Mouse (Mus musculus): ENCODE data around the gene Hoxd10. TPM values are rescaled to one million over a fixed set of nuclear protein-coding genes. Genes with fewer than 3 reads are reported as not detected.

Gene Hoxd10
- polyA plus RNA-seq, 1 experiment from 2014 or later = not detected

DNA sequence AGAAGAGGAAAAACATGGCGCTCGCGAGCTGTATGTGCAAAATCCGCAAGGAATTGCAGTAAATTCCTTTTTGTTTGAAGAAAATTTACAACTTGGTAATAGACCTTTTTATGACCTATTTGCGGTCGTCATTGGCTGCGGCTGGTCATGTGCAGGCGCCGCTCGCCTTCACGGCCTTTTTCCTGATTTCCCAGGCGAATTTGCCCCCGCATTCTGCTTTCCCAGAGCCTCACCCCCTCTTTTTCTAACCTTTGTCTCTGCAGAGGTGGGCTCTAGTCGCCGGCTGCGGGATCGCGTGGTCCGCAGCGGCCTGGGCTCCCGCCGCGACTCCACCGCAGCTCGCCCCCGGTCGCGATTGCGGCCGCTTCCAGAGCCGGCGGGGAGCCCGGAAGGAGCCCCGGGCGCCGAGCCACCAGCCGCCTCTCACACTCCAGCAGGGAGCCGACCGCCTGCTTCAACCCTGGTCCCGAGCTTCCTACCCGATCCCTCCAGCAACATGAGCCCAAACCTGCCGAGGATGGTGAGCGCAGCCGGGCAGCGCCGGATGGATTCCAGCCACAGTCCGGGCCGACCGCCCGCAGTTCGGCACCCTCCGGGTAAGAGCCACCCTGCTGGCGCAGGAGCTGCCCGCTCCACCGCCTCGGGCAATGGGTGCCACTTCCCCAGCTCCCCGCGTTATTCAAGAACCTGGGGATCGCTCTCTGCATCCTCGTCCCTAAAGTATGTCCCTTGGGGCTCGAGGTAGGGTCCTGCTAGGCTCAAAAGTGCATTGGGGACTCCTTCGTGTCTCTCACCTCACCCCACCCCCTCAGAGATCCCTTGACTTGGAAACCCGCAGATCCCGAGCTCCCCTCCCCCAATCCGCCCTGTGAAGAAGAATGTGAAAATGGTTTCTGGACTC is 20.2 kb downstream of the Hoxd10 start, which contains the start of the genes Hoxd3 and Hoxd4:
TSS of gene Hoxd3 (plus strand) at position 207 of the 901 bp plus-strand sequence.
TSS of gene Hoxd4 (plus strand) at position 209 of the 901 bp plus-strand sequence.
- Histone ChIP-seq H3K9me3 (ENCODE audit: control insufficient read depth, low read length) (no peaks in the 10 kb centered on the region), H3K27ac (ENCODE audit: low read depth, low read length) (peak within 1 kb of the TSS; percentile 41), H3K4me2 (ENCODE audit: low read length) (peak within 1 kb of the TSS; percentile 38), H3K4me3 (ENCODE audit: low read length) (peak within 1 kb of the TSS; percentile 36), H3K27me3 (replicated peaks; ENCODE audit: control insufficient read depth, insufficient read depth, low read length) (peaks cover 63% of the 10 kb centered on the region), H3K36me3 (ENCODE audit: control insufficient read depth, insufficient read depth, low read length) (no peaks in the 10 kb centered on the region), H3K9ac (ENCODE audit: low read depth, low read length) (peak within 1 kb of the TSS; percentile 42), H3K4me1 (ENCODE audit: control insufficient read depth, insufficient read depth, low read depth, low read length) (peaks cover 7% of the 10 kb centered on the region; the same call in 1 of the 2 replicates)
- ATAC-seq = 0 out of 2 replicates have a peak, but pooled peaks have one; percentile 25
- under 1% methylated on average over 64 of the region's 65 CpGs for WGBS

DNA sequence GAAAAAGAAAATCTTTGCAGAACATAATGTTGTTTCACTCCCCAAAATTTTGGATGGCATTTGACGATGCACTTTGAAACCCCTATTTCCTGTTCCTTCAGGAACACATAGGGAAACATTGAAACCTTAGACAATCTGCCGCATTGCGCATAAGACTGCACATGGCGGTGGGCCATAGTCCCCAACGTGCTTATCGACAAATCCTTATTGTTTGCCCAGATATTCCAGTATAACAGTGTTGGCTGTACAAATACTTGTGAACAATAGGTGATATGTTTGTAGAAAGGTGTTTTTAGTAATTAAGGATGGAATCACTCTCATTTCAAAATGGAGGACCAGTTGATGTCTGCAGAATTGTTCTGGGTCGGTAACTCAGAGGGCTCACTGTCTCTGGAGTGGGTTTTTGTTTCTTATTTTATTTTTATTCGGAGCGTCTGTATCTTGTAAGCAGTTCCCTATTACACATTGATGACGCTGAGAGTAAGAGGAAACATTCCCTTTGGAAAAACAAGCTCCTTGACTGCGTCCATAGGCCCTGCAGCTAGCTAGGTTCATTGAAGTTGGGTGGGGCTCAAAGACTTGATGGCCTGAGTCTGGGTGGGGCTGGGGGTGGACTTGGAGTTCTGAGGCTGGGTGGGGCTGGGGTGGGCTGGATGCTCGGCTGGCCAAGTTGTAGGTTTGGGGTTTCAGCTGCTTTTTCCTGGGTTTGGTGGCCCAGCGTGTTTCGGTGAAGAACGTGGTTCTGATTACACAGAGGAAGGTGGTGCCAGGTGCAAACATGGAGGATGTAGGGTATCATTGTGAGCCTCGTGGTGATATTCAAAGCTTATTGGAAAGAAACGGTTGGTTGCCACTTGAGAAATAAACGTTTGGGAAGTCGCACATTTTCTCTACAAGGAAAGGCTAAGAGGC is 21.8 kb downstream of the Hoxd10 start:
- no peaks in the 10 kb centered on the region for H3K9me3 ChIP-seq (ENCODE audit: control insufficient read depth, low read length)
- WGBS = 7% methylated on average over 19 of the region's 19 CpGs
- no peak overlapping the region for H3K9ac ChIP-seq (ENCODE audit: low read depth, low read length)
- H3K27me3 ChIP-seq (replicated peaks; ENCODE audit: control insufficient read depth, insufficient read depth, low read length) = peaks cover 60% of the 10 kb centered on the region
- no peaks in the 10 kb centered on the region for H3K36me3 ChIP-seq (ENCODE audit: control insufficient read depth, insufficient read depth, low read length)
- H3K4me2 ChIP-seq (ENCODE audit: low read length) = no peak overlapping the region
- ATAC-seq = no peak
- no peak overlapping the region for H3K27ac ChIP-seq (ENCODE audit: low read depth, low read length)
- peaks cover 7% of the 10 kb centered on the region; the same call in 1 of the 2 replicates for H3K4me1 ChIP-seq (ENCODE audit: control insufficient read depth, insufficient read depth, low read depth, low read length)
- peak overlapping the region; percentile 16 for H3K4me3 ChIP-seq (ENCODE audit: low read length)

DNA sequence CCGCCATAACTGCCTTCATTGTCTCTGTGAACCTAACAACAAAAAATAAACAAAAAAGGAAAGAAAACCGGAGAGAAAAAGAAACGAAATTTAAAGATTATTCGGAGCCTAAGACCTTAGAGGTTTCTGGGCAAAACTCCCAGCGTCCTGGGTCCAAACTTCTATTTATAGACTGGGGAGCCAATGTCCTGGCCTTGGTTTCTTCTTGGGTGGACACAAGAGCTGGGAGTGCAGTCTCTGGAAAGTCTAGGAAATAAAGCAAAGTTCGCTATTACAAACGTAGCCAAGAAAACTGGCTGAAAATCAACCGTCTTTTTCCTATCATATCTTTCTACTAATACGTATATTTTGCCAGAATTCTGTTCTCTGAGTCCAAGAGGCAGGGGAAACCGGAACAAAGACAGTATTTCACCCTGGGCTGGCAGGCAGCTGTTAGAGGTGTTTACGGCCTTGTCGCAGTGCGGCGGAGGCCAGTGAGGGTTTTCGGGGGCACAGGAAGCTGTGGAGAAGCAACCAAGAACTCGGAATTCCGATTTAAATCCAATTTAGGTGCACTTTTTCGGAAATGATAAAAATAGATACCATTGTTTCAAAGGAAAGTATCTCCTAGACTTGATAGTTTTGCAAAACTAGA is 22.5 kb downstream of the Hoxd10 start:
- Histone ChIP-seq H3K36me3 (ENCODE audit: control insufficient read depth, insufficient read depth, low read length) (no peaks in the 10 kb centered on the region), H3K9ac (ENCODE audit: low read depth, low read length) (no peak overlapping the region), H3K27ac (ENCODE audit: low read depth, low read length) (no peak overlapping the region), H3K9me3 (ENCODE audit: control insufficient read depth, low read length) (no peaks in the 10 kb centered on the region), H3K4me1 (ENCODE audit: control insufficient read depth, insufficient read depth, low read depth, low read length) (peaks cover 7% of the 10 kb centered on the region; the same call in 1 of the 2 replicates), H3K27me3 (replicated peaks; ENCODE audit: control insufficient read depth, insufficient read depth, low read length) (peaks cover 58% of the 10 kb centered on the region), H3K4me2 (ENCODE audit: low read length) (no peak overlapping the region), H3K4me3 (ENCODE audit: low read length) (peak overlapping the region; percentile 16)
- no peak for ATAC-seq
- WGBS = 5% methylated on average over 18 of the region's 18 CpGs

DNA sequence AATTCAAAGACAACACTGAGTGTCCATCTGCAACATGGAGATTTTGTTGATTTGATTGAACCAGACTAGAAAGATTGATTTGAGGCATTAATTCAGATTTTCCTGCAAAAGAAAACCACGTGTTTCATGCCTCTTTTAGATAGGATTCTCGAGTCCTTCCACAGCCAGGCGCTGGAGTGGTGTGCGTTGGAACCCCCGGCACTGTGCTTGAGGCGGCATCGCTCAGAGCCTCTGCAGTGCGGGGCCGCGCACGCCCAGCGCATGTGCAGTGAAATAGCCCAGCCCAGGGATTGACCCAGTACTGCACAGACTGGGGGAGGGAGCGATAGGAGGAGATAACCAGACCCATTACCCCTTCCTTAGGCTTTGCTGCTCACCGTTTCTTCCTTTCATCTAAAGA is 23.2 kb downstream of the Hoxd10 start:
- no peak overlapping the region for H3K9ac ChIP-seq (ENCODE audit: low read depth, low read length)
- no peaks in the 10 kb centered on the region for H3K9me3 ChIP-seq (ENCODE audit: control insufficient read depth, low read length)
- H3K4me3 ChIP-seq (ENCODE audit: low read length) = peak overlapping the region; percentile 16
- peaks cover 7% of the 10 kb centered on the region; the same call in 1 of the 2 replicates for H3K4me1 ChIP-seq (ENCODE audit: control insufficient read depth, insufficient read depth, low read depth, low read length)
- peaks cover 60% of the 10 kb centered on the region for H3K27me3 ChIP-seq (replicated peaks; ENCODE audit: control insufficient read depth, insufficient read depth, low read length)
- no peaks in the 10 kb centered on the region for H3K36me3 ChIP-seq (ENCODE audit: control insufficient read depth, insufficient read depth, low read length)
- H3K27ac ChIP-seq (ENCODE audit: low read depth, low read length) = no peak overlapping the region
- peak; percentile 60 for ATAC-seq
- 1% methylated on average over 14 of the region's 14 CpGs for WGBS
- no peak overlapping the region for H3K4me2 ChIP-seq (ENCODE audit: low read length)

DNA sequence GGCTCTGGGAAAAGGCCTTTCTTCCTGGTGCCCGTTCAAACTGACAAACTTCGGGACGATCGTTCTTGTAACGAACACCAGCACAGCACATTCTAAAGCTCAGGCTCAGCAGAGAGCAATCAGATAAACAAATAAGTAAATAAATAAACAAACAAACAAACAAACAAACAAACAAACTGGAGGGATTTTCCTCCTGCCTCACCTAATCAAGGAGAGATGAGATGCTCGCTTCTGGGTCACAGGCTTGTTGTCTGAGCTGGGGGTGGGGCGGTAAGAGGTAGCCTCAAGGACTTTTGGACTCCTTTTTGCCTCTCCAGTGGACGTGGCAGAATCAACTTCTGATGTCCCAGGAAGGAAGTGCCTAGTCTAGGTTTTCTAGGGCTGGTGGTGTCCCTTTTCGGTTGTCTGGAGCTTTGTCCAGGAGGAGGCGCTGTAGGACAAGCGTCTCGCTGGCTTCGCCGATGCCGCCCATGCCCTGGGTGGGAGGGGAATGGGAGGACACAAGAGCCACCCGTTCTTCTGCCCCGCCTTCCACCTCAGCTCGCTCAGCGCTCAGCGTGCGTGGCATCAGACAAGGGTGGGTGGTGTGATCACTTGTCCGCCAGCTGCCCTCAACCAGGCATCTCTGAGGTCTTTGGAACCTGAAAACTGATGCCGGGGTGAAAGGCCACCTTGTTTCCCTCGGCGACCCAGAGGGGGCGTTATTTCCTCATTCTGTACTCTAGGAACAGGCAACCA is 23.9 kb downstream of the Hoxd10 start:
- Histone ChIP-seq H3K9ac (ENCODE audit: low read depth, low read length) (peak overlapping the region; percentile 42; the same call in 1 of the 2 replicates), H3K36me3 (ENCODE audit: control insufficient read depth, insufficient read depth, low read length) (no peaks in the 10 kb centered on the region), H3K27ac (ENCODE audit: low read depth, low read length) (no peak overlapping the region), H3K4me3 (ENCODE audit: low read length) (peak overlapping the region; percentile 31), H3K4me2 (ENCODE audit: low read length) (peak overlapping the region; percentile 65), H3K27me3 (replicated peaks; ENCODE audit: control insufficient read depth, insufficient read depth, low read length) (peaks cover 56% of the 10 kb centered on the region), H3K4me1 (ENCODE audit: control insufficient read depth, insufficient read depth, low read depth, low read length) (peaks cover 7% of the 10 kb centered on the region; the same call in 1 of the 2 replicates), H3K9me3 (ENCODE audit: control insufficient read depth, low read length) (no peaks in the 10 kb centered on the region)
- WGBS = 3% methylated on average over 26 of the region's 26 CpGs
- peak; percentile 78 for ATAC-seq

DNA sequence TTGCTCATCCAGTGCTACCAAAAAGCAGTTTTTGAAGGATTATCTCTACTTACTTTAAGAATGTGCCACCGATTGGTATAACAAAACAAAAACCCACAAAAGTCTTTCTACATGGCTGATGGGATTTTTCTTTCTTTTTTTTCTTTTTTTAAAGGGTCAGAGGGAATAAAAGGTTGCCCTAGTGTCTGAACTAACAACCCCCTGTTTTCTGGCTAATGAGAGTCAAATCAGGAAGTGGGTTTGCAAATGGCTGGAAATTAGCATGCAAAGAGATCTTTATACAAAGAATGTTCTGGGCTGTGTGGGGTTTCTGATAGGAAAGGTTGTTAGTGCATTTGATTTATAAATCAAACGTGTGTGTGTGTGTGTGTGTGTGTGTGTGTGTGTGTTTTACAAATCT is 28.7 kb downstream of the Hoxd10 start:
- Histone ChIP-seq H3K36me3 (ENCODE audit: control insufficient read depth, insufficient read depth, low read length) (no peaks in the 10 kb centered on the region), H3K9ac (ENCODE audit: low read depth, low read length) (no peak overlapping the region), H3K4me2 (ENCODE audit: low read length) (no peak overlapping the region), H3K27ac (ENCODE audit: low read depth, low read length) (no peak overlapping the region), H3K27me3 (replicated peaks; ENCODE audit: control insufficient read depth, insufficient read depth, low read length) (peaks cover 67% of the 10 kb centered on the region), H3K4me1 (ENCODE audit: control insufficient read depth, insufficient read depth, low read depth, low read length) (peaks cover 2% of the 10 kb centered on the region; the same call in 1 of the 2 replicates), H3K4me3 (ENCODE audit: low read length) (no peak overlapping the region), H3K9me3 (ENCODE audit: control insufficient read depth, low read length) (no peaks in the 10 kb centered on the region)
- WGBS = 18% methylated on average over 2 of the region's 2 CpGs
- ATAC-seq = no peak

DNA sequence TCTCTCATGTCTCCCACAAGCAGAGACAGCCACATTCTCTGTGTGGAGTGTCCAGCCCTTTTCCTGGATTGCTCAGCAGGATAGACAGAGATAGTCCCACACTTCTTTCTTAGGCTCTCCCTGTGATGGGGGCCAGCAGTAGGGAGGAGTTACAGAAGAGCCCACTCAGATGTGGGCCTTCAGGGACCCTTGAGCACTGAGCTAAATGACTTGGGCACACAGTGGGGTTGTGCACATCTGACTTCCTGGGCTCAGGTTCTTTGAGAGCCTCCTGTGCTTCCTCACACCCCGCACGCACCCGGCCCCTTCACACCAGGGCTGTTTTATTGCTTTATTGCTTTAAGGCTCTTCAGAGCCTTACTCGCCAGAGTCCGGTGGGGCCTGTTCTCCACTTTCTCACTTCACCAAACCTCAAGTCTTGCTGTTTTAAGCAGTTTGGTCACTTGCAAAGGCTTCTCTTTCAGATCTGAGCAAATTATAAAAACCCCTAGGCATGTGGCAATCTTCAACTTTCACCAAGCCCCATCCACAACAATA is 29.3 kb downstream of the Hoxd10 start:
- Histone ChIP-seq H3K4me3 (ENCODE audit: low read length) (no peak overlapping the region), H3K36me3 (ENCODE audit: control insufficient read depth, insufficient read depth, low read length) (no peaks in the 10 kb centered on the region), H3K27ac (ENCODE audit: low read depth, low read length) (no peak overlapping the region), H3K4me2 (ENCODE audit: low read length) (no peak overlapping the region), H3K9me3 (ENCODE audit: control insufficient read depth, low read length) (no peaks in the 10 kb centered on the region), H3K9ac (ENCODE audit: low read depth, low read length) (no peak overlapping the region), H3K4me1 (ENCODE audit: control insufficient read depth, insufficient read depth, low read depth, low read length) (peaks cover 2% of the 10 kb centered on the region; the same call in 1 of the 2 replicates), H3K27me3 (replicated peaks; ENCODE audit: control insufficient read depth, insufficient read depth, low read length) (peaks cover 62% of the 10 kb centered on the region)
- WGBS = 19% methylated on average over 5 of the region's 5 CpGs
- ATAC-seq = no peak

DNA sequence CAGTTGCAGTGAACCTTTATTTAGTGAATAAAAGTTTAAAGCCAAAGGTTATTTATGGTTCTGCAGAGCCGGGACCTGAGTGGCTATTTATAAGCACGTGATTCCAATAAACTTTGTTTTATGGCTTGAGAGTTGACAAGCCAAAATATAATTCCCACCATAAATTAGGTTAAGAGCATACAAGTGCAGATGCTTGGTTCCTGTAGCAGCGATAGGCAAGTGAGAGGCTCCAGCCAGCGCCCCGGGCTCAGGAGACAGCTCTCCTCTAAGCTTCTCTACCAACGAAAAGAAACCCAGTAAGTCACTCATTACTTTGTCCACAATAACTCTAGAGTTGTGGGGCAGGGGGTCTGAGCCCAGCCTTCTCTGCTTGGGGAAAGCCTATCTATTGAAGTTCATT is 30.2 kb downstream of the Hoxd10 start:
- Histone ChIP-seq H3K9ac (ENCODE audit: low read depth, low read length) (no peak overlapping the region), H3K27me3 (replicated peaks; ENCODE audit: control insufficient read depth, insufficient read depth, low read length) (peaks cover 60% of the 10 kb centered on the region), H3K27ac (ENCODE audit: low read depth, low read length) (no peak overlapping the region), H3K4me3 (ENCODE audit: low read length) (no peak overlapping the region), H3K4me2 (ENCODE audit: low read length) (no peak overlapping the region; the same call in 1 of the 2 replicates), H3K9me3 (ENCODE audit: control insufficient read depth, low read length) (no peaks in the 10 kb centered on the region), H3K36me3 (ENCODE audit: control insufficient read depth, insufficient read depth, low read length) (no peaks in the 10 kb centered on the region), H3K4me1 (ENCODE audit: control insufficient read depth, insufficient read depth, low read depth, low read length) (peaks cover 2% of the 10 kb centered on the region)
- ATAC-seq = no peak
- 12% methylated on average over 6 of the region's 6 CpGs for WGBS
